Mouse (Mus musculus) cerebellum, adult 11-12 months (tissue): ENCODE results near the gene Gm49354.
"Not testable (repeated sequence)": the region's sequence is repeated elsewhere in the genome, so short reads cannot be mapped to it uniquely, and the experiment has no call there.

Source experiments
- DNase-seq: peaks from one replicate; pipeline ENCODE4 v3.0.0; 2022

Gm49354 gene

DNA sequence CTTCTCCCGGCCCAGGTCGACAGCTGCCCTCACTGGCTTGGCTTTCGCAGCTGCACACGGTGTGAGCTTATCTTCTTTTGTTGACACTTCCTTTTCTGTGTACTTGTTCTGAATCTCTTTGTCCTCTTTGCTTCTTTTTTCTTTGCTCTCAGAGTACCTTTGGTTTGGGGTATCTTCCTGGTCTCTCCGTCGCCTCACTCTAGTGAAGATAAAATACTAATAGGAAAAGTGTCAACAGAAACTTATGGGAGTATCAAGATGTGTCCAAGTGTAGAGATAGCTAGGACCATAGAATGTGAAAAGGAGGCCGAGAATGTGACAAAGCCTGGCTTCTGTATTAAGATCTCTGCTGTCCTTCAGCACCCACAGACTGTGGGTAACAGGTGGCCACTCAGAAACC is at the start of gene Gm49354:
Gene Gm49354 (minus strand): TSS at position 101 of the 400 bp plus-strand sequence.
- no peak for DNase-seq

DNA sequence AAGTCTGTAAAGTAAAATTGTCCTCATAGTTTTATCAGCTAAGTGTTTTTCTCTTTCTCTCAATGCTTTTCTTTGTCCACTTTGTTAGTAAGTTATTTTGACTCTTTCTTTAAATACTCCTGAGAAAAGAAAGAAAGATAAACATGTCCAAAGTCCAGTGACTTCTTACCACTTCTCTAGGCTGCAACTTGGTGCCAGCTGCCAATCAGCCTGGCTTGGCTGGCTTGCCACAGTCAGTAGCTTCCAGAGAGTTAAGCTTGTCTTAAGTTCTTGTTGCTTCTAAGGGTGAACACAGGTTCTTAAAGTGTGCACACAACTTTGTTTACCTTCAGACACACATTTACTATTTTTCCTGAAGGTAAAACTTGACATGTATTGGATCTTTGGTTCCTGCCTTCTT is 43.9 kb upstream of the Gm49354 start:
- no peak for DNase-seq

DNA sequence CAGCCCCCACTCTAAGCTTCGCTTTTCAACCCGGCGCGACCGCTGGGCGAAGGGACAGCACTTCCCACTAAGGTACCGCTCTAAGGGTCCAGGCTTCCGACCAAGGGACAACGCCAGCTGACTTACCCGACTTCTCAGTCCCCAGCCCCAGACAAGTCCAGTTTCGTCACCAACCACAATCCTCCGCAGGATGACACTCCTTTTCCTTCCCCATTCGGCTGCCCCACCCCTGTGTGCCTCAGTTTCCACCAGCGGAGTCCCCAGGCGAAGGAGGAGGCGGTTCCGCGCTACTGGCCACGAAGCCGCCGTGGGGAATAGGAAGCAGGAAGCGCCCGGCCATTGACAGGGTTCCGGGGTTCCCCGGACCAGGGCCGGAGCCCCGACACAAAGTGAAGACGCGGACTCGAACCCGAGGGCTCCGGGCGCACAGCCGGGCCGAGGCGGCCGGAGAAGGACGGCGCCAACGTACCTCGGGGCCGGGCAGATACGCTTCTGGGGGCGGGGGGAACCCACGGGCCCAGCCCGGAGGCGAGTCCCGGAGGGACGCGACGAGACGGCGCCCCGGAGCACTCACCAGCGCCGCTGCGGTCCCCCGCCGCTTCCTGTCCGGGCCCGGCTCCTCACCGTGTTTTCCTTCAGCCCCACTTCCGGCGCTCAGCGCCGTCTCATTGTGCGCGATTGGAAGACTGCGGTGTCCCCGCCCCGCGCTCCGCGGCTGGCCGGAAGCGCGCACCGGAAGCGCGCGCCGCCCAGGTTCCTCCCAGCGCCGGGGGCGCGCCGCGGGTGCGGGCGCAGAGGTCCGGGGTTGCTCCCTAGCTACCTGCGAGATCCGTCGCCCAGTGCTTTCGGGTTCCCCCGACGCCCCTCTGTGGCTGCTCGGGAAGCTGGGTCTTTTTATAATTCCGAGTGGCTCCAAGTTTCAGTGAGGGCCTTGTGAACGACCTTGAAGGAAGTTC is 40.7 kb upstream of the Gm49354 start, which contains the start of gene Tut7:
Gene Tut7 (minus strand): TSS at position 641 of the 956 bp plus-strand sequence.
- peak; percentile 92 for DNase-seq

DNA sequence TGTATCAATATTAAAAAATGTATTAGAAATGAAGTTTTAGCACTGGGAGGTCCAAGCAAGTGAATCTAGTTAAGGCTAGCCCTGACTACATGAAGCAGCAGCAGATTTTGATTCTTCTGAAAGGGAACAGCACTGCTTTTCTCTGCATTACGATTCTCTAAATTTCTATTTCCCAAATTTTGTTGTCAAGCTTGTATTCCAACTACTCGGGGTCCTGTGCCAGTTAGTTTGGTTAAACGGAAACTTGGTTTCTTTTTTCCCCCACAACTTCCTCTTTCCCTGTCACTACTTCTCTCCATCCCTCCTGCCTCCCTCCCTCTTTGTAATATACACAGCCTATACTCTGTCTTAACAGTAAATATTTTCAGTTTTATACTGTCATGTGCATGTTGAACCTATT is 38.8 kb upstream of the Gm49354 start:
- DNase-seq, result no peak

DNA sequence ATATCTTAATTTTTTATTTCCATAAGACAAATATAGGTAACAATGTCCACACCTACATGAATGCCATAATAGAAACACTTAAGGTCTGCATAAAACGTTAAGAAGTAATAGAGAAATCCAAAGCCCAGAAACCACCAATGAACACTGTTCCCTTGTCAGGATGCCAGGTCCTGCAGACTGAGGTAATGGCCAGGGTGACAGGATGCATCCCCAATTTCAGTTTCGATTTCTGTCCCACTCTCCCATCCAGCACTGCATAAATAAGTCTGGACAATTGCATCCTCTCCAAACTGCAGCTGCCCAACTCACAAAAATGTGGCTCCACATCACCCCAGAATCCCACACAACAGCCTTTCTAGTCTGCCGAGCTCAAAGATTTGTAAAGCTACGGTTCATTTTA is 38.1 kb upstream of the Gm49354 start:
- DNase-seq, result no peak

DNA sequence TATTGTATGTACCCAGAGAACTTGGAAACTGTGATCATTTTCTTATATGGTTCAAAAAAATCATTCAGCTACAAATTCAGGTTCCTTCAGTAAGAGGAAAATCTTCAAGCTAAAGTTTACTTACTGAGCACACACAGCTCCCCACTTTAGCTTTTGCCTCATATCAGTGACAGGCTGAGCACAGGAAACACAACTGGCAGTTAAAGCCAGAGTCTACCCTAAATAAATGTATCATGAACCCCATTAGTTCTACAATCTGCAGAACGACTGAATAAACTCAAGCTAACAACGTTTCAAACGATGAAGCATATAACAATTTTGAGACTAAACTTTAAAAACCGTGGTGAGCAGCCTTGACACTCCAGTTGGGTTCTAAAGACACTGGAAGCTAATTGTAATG is 35.3 kb upstream of the Gm49354 start:
- DNase-seq, result no peak

DNA sequence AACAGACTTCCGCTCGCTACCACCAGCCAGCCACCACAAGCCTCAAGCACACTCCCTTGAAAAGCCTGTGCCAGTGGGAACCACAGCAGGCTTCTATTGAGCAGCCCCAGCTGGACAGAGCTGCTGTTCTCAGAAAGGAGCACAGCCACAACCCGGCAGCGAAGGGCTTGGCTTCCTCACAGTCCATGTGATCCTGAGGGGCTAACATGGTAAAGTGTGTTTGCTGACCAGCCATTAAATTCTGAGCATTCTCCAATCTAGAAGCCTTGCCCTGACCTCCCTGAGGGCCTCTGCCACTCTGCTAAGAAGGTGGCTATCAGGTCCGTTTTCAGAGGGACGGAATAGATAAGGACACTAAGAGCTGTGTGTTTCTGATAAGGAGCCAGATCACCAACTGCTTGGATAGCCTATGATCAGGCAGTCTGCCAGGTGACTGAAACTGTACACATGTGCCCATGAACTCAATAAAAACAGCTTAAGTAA is 32.1 kb upstream of the Gm49354 start:
- no peak for DNase-seq

DNA sequence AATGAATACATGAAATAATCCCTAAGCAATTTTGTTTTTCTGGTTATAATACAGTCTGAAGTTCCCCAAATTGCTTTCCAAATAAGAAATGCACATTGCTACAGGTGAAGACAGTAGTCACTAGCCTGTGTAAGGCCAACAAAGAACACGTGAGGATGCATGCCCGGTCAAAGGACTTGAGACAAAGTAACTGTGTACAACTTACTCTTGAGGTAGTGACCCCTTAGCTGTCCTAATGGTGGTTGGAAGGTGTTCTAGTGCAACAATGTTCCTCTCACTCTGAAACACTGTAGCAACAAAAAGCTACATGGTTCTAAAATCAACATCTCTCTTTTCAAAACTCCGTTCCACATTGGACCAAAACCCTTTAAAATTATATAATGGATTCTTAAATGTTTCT is 29.5 kb upstream of the Gm49354 start:
- DNase-seq, result no peak

DNA sequence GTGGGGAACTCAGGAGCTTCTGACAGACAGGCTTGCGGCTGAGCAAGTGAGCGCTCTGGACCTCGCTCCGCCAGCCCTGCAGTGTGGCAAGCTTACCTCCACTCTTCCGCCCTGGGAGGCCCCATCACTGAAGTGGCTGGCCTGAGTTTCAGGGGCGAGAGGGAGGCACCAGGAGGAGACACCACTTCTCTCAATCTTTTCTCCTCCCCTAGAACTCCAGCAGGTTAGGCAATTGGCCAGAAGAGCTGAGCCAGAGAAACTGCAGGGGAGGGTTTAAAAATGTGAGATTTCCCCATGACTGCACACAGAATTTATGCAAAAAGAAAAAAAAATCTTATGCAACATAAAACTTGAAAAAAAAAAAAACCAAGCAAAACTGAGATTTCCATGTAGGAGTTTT is 19.0 kb upstream of the Gm49354 start:
- DNase-seq, result peak; percentile 20

DNA sequence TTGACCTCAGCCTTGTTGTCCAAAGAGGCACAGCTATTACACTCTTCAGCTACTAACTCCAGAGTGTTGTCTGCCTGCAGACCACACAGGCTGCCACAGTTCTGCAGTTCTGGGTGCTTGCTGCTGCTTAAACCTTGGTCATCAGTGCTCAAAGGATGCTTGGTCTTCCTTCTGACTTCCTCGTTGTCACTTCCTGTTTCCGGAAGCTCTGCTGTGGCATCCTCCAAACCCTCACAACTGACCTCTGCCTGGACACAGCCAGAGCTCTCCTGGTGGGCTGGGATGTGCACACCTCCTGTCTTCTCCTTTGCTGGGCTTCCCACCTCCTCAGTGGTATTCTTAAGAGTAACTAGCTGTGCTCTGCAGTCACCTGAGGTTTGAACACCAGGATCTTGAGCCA is 18.0 kb upstream of the Gm49354 start:
- no peak for DNase-seq

DNA sequence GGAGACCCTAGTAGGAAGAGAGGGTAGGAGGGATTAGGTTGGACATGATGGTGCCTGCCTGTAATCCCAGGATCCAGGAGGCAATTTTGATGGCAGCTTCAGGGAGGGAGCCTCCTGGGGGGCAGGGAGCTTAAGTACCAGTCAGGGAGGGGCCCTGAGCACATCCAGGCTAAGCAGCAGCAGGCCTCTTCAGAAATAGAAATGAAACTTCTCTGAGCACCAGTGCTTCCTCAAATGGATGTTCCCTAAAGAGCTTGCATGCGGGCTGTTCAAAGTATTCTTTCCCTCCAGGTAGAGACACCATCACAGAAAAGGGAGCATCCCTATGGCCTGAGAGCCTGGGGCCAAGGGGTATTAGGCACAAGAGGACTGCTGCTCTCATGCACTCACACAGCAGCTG is 16.3 kb upstream of the Gm49354 start:
- DNase-seq, result no peak

DNA sequence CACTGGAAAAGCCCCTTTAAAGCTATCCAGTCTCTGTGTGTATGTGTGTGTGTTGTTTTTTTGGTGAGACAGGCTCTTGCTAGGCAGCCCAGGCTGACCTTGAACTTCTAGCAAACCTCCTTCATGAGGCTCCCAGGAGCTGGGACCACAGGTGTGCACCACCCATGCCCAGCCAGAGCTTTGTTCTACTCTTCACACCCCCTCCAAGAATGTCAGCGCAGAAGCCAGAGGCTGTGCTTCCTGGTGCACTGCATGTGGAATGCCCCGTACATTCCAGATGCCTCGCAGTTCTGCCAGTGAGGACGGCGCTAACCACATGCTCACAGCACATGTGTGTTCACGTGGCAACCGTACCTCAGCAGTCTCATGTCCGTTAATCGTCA is 14.4 kb upstream of the Gm49354 start:
- DNase-seq, result no peak

DNA sequence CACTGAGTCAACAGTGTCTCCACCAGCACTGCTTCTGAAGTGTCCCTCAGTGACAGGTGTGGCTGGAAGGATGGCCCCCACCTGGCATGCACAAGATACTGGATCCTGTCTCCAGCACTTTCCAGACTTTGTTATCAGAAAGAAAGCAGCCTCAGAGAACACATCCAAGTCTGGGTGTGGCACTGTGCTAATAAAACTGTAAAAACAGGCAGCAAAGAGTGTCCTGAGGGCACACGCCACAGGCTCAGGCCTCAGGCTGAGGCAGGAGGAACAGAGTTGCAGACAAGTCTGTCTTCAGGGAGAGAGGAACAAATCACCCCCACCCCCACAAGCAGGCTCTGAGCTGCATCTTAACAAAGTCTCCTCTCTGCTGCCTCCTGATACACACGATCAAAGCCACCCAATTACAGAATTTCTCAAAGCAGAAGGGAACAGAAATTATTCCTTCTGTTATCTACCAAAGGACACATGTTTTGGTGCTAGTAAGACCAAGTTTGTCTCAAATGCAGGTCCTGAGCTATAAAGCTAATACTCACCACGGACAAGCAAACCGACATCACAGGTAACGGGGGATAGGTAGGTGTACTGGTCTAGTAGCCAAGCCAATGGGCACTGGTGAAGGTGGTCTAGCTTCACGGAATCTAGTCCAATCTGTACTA is 13.9 kb upstream of the Gm49354 start:
- no peak for DNase-seq

DNA sequence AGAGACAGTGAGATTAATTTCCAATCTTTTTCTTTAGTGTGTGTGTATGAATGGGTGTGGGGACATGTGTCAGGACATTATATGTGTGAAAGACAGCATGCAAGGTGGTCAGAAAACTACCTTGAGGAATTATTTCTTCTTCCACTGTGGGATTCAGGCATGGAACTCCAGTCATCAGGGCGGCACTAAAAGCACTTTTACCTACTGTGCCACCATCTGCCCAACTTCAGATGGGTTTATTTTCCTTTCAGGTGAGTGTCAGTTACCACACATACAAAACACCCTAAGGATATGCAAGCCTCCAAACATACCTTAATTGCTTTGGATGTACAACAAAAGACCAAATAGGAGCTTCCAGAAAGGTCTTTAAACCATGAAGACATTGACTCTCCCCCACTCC is 12.7 kb upstream of the Gm49354 start:
- no peak for DNase-seq

DNA sequence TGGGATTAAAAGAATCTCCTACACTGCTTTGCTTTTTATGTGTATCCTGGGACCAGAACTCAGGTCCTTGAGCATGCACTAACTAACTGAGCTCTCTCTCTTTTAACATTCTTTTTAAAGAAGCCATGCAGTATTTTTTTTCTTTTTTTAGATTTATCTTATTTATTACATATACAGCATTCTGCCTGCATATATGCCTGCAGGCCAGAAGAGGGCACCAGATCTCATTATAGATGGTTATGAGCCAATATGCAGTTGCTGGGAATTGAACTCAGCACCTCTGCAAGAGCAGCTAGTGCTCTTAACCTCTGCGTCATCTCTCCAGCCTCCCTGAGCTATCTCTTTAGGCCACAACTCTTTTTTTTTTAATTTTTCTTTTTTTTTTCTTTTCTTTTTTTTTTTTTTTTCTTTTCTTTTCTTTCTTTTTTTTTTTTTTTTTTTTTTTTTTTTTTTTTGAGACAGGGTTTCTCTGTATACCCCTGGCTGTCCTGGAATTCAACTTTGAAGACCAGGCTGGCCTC is 2.2 kb downstream of the Gm49354 start:
- not testable (repeated sequence) for DNase-seq

DNA sequence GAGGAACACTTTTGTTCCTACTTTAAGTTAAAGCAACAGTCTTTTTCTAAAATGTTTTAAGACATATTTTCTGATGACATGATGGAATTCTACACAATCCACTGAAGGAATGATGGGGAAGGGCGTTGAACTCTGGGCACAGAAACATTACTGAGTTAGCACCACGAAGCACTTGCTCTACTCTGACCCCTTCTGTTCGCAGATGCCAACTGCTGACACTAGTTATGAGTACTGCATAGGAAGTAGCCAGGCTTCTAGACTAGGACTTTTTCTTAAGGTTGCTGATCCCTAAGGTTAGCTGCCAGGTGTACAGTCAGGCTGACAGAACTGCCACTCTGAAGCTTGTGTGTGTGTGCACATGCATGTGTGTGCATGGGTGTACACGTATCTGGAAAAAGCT is 2.8 kb downstream of the Gm49354 start:
- no peak for DNase-seq

DNA sequence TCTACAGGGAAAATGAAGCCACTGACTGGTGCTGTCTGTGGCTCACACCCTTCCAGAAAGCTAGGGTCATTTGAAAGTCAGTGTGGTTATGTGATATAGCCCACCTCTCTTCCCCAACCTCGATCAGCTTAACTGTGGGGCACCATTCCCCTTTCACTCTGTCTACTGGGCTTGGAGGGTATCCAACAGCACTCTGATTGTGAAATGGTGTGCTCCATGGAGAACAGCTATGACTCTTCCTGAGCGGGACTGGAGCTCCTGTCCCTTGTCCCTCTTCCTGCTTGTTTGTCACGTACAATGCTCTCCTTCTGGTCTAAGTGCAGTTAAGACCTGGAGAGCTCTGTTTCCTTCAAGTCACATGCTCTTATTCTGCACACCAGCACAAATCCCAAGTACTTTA is 6.9 kb downstream of the Gm49354 start:
- DNase-seq, result no peak

DNA sequence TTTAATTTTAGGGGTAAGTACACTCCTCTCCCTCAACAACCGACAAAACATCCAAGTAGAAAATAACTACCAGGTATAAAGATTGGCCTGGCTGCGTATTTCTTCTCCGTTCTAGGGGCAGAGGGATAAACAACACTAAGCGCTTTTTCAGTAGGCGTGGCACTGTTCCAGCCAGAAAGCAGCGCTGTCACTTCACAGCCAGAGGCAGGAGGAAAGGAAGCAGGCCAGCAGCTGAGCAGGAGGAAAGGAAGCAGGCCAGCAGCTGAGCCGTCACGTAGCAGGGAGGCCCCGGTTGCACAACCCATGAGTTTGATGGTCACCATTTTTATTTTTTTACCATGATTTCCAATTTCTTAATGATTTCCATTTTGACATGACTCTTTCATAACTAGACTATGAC is 10.8 kb downstream of the Gm49354 start:
- peak; percentile 50 for DNase-seq

DNA sequence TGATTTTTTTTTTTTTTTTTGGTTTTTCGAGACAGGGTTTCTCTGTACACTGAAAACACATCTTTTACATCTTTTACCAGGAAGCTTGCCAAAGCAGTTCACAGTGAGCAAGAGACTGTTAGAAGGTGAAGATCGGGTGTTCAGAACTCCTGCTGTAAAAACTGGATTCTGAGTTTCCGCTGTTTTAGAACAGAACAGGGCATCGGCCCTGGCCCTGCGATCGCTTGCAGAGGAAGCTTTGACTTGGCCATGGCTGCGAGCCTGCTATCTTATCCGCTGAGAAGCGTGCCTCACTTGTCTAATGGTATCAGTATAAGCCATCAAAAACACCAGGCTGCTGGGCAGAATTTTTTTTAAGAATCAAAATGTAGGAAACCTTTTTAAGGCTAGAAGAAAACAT is 11.2 kb downstream of the Gm49354 start:
- DNase-seq, result no peak

DNA sequence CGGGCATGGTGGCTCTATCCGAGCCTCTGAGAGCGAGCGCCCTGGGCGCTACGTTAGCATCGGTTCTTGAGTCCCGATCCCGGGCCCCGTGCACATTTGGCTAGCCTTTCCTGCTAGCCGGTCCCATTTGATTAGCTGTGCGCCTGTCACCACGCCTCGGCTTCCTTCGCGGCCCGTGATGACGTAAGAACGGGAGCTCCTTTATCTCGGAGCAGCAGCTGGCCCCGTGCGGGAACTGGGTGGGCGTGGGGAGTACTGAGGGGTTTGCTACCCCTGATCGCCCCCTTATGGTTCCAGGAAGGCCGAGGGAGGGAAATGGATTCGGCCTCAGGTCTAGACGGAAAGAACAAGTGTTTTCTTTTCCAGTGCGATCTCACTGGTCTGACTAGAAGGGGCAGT is 11.9 kb downstream of the Gm49354 start:
- DNase-seq, result peak; percentile 86

DNA sequence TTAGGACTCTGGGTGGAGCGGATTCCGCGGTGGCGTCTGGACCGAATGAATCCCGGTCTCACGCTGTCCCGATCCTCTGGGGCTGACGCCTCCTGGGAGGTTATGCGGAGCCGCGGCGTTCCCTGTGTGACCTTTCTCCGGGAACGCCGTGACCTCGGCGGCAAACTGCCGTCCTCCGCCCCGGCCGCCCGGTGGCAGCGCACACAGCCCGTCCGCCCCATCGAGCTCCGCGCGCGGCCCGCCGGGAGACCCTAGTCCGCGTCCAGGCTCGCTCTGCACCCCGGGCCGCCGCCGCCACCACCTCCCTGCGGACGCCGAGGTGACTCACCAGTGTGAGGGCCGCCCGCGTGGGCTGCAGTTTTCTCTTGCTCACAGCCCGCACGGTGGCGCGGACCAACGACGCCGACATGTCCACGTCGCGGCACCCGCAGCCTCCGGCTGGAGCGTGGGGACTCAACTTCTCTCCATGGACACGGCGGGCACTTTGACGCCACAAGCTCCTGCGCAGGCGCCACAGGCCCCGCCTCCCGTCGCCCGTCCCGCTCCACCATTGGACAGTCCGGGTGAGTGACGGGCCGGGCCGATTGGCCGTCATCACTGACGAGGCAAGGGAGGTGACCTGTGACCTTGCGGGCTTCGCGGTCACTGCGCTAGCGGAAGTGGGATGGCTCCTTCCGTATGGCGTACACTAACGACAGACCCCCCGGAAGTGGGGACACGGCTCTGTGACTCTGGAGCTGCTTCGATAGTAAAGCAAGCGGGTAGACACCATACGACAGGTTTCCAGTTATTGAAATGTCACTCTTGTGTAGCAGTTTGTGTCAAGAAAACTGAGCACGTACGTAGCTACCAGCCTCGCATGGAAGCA is 12.5 kb downstream of the Gm49354 start, which contains the start of gene Isca1:
Gene Isca1 (minus strand): TSS at position 515 of the 868 bp plus-strand sequence.
- DNase-seq, result peak; percentile 99

DNA sequence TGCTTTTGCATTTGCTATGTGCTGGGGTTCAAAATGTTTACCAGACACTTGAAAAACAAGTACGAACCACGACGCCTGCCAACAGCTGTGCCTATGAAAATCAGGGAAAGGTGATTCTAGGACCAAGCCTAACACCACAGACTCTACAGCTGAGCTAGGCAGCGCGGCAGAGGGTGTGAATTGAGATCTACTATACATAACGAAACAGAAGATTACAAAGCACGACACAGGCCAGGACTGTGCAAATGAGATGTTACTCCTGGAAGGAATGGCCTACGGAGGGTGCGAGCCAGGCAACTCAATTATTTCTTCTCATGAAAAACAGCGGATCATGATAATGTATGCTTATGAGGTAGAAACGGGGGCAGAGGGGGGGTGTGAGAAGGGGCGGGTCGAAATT is 13.5 kb downstream of the Gm49354 start:
- peak; percentile 45 for DNase-seq
